Mouse (Mus musculus) forebrain, embryonic 11.5 days (tissue): ENCODE data around the gene Rab23. TPM values are rescaled to one million over a fixed set of nuclear protein-coding genes. Genes with fewer than 3 reads are reported as not detected.

Source experiments
- ATAC-seq: fragments of 200-750 bp; cut with Nextera tagmentation; replicated peaks from 2 replicates; pipeline ENCODE4 v1.8.0; 2017; ENCODE audit warnings: moderate TSS enrichment; ENCODE audit not compliant: low FRiP score
- DNase-seq: peaks from one replicate; pipeline ENCODE4 v3.0.0-alpha.2; 2017; ENCODE audit warnings: low spot score
- H3K27ac ChIP-seq: fragments of 300-500 bp; sonication (generic); 2 replicates; pipeline ENCODE4 v1.5.1; 2014; ENCODE audit warnings: low read depth, low read length
- H3K27me3 ChIP-seq: fragments of 300-500 bp; sonication (generic); 2 replicates; pipeline ENCODE4 v1.6.1; 2014; ENCODE audit warnings: mild to moderate bottlenecking, low read length, mixed read lengths; ENCODE audit not compliant: control insufficient read depth, insufficient read depth
- H3K36me3 ChIP-seq: fragments of 300-500 bp; sonication (generic); 2 replicates; pipeline ENCODE4 v1.6.1; 2014; ENCODE audit warnings: mild to moderate bottlenecking, low read length, moderate library complexity, mixed read lengths; ENCODE audit not compliant: control insufficient read depth, insufficient read depth
- H3K4me1 ChIP-seq: fragments of 300-500 bp; sonication (generic); replicated peaks from 2 replicates; pipeline ENCODE4 v1.6.1; 2014; ENCODE audit warnings: low read length, mixed read lengths; ENCODE audit not compliant: control insufficient read depth, insufficient read depth
- H3K4me2 ChIP-seq: fragments of 300-500 bp; sonication (generic); 2 replicates; pipeline ENCODE4 v1.6.1; 2014; ENCODE audit warnings: low read depth, mild to moderate bottlenecking, low read length, moderate library complexity, mixed read lengths; ENCODE audit not compliant: severe bottlenecking
- H3K4me3 ChIP-seq: fragments of 300-500 bp; sonication (generic); 2 replicates; pipeline ENCODE4 v1.5.1; 2014; ENCODE audit warnings: low read depth, low read length
- H3K9ac ChIP-seq: fragments of 300-500 bp; sonication (generic); 2 replicates; pipeline ENCODE4 v1.6.1; 2014; ENCODE audit warnings: low read length
- H3K9me3 ChIP-seq: fragments of 300-500 bp; sonication (generic); 2 replicates; pipeline ENCODE4 v1.6.1; 2016; ENCODE audit warnings: low read length, mixed read lengths; ENCODE audit not compliant: control insufficient read depth
- WGBS: fragments of 180-500 bp; shearing (Covaris S2); extraction: QIAGEN DNeasy Blood & Tissue Kit; methylation state at CpG from one replicate; pipeline ENCODE4 v1.1.7; 2014; 5-methylcytosine and 5-hydroxymethylcytosine counted together
- polyA plus RNA-seq: library from polyadenylated mRNA; unstranded; fragments of >200 nt; fragmentation: Nextera tagmentation; extraction: Ambion mirVana; gene quantifications from 2 replicates; pipeline ENCODE4 v1.2.1, GENCODE M21; 2014

Rab23 gene
- polyA plus RNA-seq, 1 experiment from 2014 or later: 27.4 TPM

DNA sequence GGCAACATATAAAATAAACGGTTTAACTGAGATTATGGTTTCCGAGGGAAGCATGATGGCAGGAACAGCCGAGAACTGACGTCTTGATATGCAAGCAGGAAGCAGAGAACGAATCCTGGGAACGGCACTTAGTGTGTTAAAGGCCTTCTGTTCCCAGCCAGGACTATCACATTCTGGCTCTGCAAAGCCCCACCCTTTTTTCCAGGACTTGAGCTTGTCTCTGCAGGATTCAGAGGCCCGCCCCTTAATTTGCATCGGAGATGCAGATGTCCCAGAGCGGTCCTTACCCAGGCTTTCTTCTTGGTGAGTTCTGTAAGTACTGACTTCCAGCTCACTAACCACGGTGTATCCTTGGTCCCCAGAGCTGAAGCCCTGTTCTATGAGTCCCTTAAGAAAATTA lies 4.9 kb upstream of the Rab23 start:
- H3K4me3 ChIP-seq: no peak overlapping the region
- H3K4me2 ChIP-seq: no peak overlapping the region
- DNase-seq (peak; percentile 59), ATAC-seq (peak; percentile 50)
- H3K9ac ChIP-seq: no peak overlapping the region
- H3K4me1 ChIP-seq: no peaks in the 10 kb centered on the region
- no peak overlapping the region for H3K27ac ChIP-seq
- H3K9me3 ChIP-seq: no peaks in the 10 kb centered on the region
- WGBS: 10% methylated on average over 10 of the region's 10 CpGs
- no peaks in the 10 kb centered on the region for H3K36me3 ChIP-seq
- H3K27me3 ChIP-seq: no peaks in the 10 kb centered on the region

GRCm38 (mm10) chr1:33717636-33718035 lies 2.1 kb upstream of the Rab23 start:
- H3K27me3 ChIP-seq: no peaks in the 10 kb centered on the region
- 89% methylated on average over 1 of the region's 1 CpGs for WGBS
- 0 out of 2 replicates have a peak, but pooled peaks cover 2% of the 10 kb centered on the region for H3K4me1 ChIP-seq
- H3K9ac ChIP-seq: no peak overlapping the region
- no peak overlapping the region for H3K4me2 ChIP-seq
- H3K27ac ChIP-seq: no peak overlapping the region
- H3K36me3 ChIP-seq: no peaks in the 10 kb centered on the region; the same call in 1 of the 2 replicates
- ATAC-seq (no peak), DNase-seq (no peak)
- H3K4me3 ChIP-seq: no peak overlapping the region
- no peaks in the 10 kb centered on the region for H3K9me3 ChIP-seq

GRCm38 (mm10) chr1:33720231-33720630 lies 544 bp downstream of the Rab23 start:
- Histone ChIP-seq H3K36me3 (peaks cover 2% of the 10 kb centered on the region; the same call in 1 of the 2 replicates), H3K4me1 (0 out of 2 replicates have a peak, but pooled peaks cover 2% of the 10 kb centered on the region), H3K4me2 (peak overlapping the region; percentile 68), H3K27ac (peak overlapping the region; percentile 80), H3K9me3 (no peaks in the 10 kb centered on the region), H3K9ac (peak overlapping the region; percentile 91), H3K4me3 (peak overlapping the region; percentile 81), H3K27me3 (no peaks in the 10 kb centered on the region)
- no peak for DNase-seq
- ATAC-seq: no peak
- under 1% methylated on average over 41 of the region's 41 CpGs for WGBS

DNA sequence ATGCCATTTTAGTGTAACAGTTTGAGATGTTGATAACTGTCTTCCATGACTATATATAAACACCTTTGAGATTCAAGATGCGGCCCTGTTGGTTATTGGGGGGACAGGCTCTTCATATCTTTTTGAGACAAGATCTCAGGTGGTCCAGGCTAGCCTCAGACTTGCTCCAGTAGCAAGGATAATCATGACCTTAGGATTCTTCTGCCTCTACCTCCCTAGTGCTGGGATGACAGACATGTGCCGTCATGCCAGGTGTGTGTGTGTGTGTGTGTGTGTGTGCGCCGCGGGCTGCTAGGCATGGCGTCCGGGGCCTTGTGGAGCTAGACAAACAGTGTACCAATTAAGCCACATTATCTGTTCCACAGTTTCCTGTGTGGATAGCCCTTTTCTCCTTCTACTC lies 1.3 kb downstream of the Rab23 start:
- ATAC-seq (no peak), DNase-seq (no peak)
- Histone ChIP-seq H3K4me2 (peak overlapping the region; percentile 41; the same call in 1 of the 2 replicates), H3K27me3 (no peaks in the 10 kb centered on the region), H3K9me3 (no peaks in the 10 kb centered on the region), H3K27ac (no peak overlapping the region), H3K36me3 (peaks cover 2% of the 10 kb centered on the region; the same call in 1 of the 2 replicates), H3K9ac (peak overlapping the region; percentile 32), H3K4me3 (peak overlapping the region; percentile 81), H3K4me1 (0 out of 2 replicates have a peak, but pooled peaks cover 2% of the 10 kb centered on the region)
- 84% methylated on average over 7 of the region's 7 CpGs for WGBS

DNA sequence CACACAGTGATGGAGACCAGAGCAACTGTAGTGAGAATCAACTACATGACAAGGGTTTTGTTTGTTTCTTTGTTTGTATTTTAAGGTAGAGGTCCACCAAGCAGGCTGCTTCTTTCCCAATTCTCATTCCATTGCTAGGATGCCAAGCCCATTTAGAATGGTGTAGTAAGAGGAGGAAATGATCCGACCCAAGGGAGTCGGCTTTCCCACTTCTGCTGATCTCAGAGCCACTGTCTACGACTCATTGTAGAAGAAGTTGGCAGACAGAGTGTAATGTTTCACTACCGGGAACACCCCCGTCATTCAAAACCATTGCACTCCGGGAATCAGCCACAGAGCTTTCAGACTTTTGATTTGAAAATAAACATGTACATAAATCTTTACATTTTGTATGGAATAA lies 4.8 kb downstream of the Rab23 start:
- Histone ChIP-seq H3K27ac (no peak overlapping the region), H3K36me3 (peaks cover 7% of the 10 kb centered on the region; the same call in 1 of the 2 replicates), H3K4me1 (0 out of 2 replicates have a peak, but pooled peaks cover 2% of the 10 kb centered on the region), H3K9me3 (no peaks in the 10 kb centered on the region), H3K4me2 (no peak overlapping the region), H3K27me3 (no peaks in the 10 kb centered on the region), H3K4me3 (no peak overlapping the region), H3K9ac (no peak overlapping the region)
- ATAC-seq (no peak), DNase-seq (no peak)
- WGBS: 87% methylated on average over 6 of the region's 6 CpGs

DNA sequence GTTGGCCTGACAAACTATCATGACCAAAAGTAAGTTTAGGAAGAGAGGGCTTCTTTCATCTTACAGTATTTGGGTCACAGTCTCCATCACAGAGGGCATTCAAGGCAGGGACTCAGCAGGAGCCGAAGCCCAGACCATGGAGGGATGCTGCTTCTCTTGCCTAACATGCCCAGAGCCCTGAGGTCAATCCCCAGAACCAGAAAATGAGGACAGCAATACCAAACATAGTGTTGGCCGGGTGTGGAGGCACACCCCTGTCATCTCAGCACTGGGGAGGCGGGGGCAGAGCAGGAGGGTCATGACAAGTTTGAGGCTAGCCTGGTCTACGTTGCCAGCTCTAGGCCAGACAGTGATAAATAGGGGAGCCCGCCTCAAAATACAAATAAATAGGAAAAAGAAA lies 5.4 kb downstream of the Rab23 start:
- H3K4me1 ChIP-seq: 0 out of 2 replicates have a peak, but pooled peaks cover 2% of the 10 kb centered on the region
- H3K9me3 ChIP-seq: no peaks in the 10 kb centered on the region
- H3K27me3 ChIP-seq: no peaks in the 10 kb centered on the region
- 93% methylated on average over 5 of the region's 5 CpGs for WGBS
- DNase-seq (no peak), ATAC-seq (no peak)
- H3K4me2 ChIP-seq: no peak overlapping the region
- H3K36me3 ChIP-seq: peaks cover 7% of the 10 kb centered on the region; the same call in 1 of the 2 replicates
- H3K9ac ChIP-seq: no peak overlapping the region
- no peak overlapping the region for H3K27ac ChIP-seq
- no peak overlapping the region for H3K4me3 ChIP-seq

DNA sequence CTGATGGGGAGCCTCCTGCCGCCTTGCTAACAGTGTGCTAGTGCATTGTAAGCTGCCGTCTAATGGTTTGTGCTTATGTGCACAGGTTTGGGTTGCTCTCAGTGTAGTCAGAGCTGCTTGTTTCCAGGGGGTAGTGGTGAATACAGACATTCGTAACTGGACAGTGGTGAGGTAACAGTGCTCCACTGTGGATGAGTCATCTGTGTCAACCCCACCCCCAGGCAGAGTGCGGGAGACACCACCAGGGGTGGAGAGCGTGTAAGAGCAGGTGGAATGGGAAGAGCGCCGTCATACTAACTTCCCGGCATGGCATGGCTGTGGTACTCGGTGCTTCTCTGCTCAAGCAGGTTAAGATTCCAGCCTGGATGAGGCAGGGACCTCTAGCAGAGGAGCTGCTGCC lies 13.4 kb downstream of the Rab23 start:
- no peak overlapping the region for H3K4me2 ChIP-seq
- no peak for ATAC-seq
- no peaks in the 10 kb centered on the region for H3K27me3 ChIP-seq
- H3K9ac ChIP-seq: no peak overlapping the region
- H3K4me3 ChIP-seq: no peak overlapping the region
- peaks cover 7% of the 10 kb centered on the region; the same call in 1 of the 2 replicates for H3K36me3 ChIP-seq
- 88% methylated on average over 9 of the region's 9 CpGs for WGBS
- no peaks in the 10 kb centered on the region for H3K9me3 ChIP-seq
- no peaks in the 10 kb centered on the region for H3K4me1 ChIP-seq
- no peak overlapping the region for H3K27ac ChIP-seq
- no peak for DNase-seq

- no peaks in the 10 kb centered on the region for H3K4me1 ChIP-seq
Observed at GRCm38 (mm10) chr1:33734001-33734685, 14.5 kb downstream of the Rab23 start.

DNA sequence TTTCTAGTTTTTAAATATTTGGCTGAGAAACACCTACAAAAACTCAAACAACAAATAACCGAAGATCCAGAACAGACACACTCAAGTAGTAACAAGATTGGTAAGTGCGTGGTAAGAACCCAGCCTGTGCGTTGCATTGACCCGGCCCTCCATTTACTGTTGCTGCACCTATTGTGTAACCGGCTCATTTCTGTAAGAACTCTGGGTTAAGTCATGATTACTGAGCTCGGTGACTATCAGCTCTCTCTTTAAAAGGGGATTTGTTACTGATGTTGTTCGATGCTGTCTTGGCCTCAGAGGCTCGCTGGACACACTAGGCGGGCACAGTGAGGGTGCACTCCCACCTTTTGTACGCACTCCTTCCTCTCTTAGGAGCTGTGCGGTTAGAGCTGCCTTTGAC lies 18.6 kb downstream of the Rab23 start:
- DNase-seq (no peak), ATAC-seq (no peak)
- Histone ChIP-seq H3K9ac (no peak overlapping the region), H3K9me3 (no peaks in the 10 kb centered on the region), H3K4me3 (no peak overlapping the region), H3K4me2 (no peak overlapping the region), H3K36me3 (peaks cover 9% of the 10 kb centered on the region; the same call in 1 of the 2 replicates), H3K4me1 (no peaks in the 10 kb centered on the region), H3K27ac (no peak overlapping the region), H3K27me3 (no peaks in the 10 kb centered on the region)
- WGBS: 91% methylated on average over 11 of the region's 11 CpGs

More at GRCm38 (mm10) chr1:33734001-33734685, 14.5 kb downstream of the Rab23 start:
- H3K27ac ChIP-seq: no peak overlapping the region
- no peak overlapping the region for H3K9ac ChIP-seq
- DNase-seq: no peak
- peaks cover 9% of the 10 kb centered on the region; the same call in 1 of the 2 replicates for H3K36me3 ChIP-seq
- no peak for ATAC-seq
- WGBS: 85% methylated on average over 5 of the region's 5 CpGs
- no peaks in the 10 kb centered on the region for H3K9me3 ChIP-seq
- H3K4me2 ChIP-seq: no peak overlapping the region
- no peak overlapping the region for H3K4me3 ChIP-seq
- H3K27me3 ChIP-seq: no peaks in the 10 kb centered on the region
